Mouse (Mus musculus) embryo, embryonic 10 days (tissue): ENCODE measurements around the gene Hyal1.
A peak's percentile ranks its signal among the peaks of the same experiment; 100 is the strongest.
"Not testable (repeated sequence)": the region's sequence is repeated elsewhere in the genome, so short reads cannot be mapped to it uniquely, and the experiment has no call there.

Experiments used
- DNase-seq: peaks from one replicate; pipeline ENCODE4 v3.0.0-alpha.2; 2015; ENCODE audit warnings: low spot score

Gene Hyal1

GRCm38 (mm10) chr9:107550491-107551116, 26.1 kb upstream of the Hyal1 start:
- DNase-seq: peak; percentile 54

- peak; percentile 81 for DNase-seq
Measured at GRCm38 (mm10) chr9:107551117-107551889, 25.4 kb upstream of the Hyal1 start, which contains the start of gene Rassf1. Gene Rassf1, plus strand, starts transcription at chr9:107551555.

GRCm38 (mm10) chr9:107551890-107552355, 24.8 kb upstream of the Hyal1 start:
- DNase-seq: peak; percentile 43

- no peak for DNase-seq
Measured at GRCm38 (mm10) chr9:107552690-107553393, 23.9 kb upstream of the Hyal1 start.

GRCm38 (mm10) chr9:107553541-107554318, 23.0 kb upstream of the Hyal1 start:
- DNase-seq: no peak

- DNase-seq: peak; percentile 99
Measured at GRCm38 (mm10) chr9:107554319-107554825, 22.4 kb upstream of the Hyal1 start.

GRCm38 (mm10) chr9:107555031-107555457, 21.7 kb upstream of the Hyal1 start:
- DNase-seq: peak; percentile 68

- DNase-seq: no peak
Measured at GRCm38 (mm10) chr9:107555701-107556100, 21.0 kb upstream of the Hyal1 start.

GRCm38 (mm10) chr9:107556346-107556745, 20.4 kb upstream of the Hyal1 start:
- DNase-seq: no peak

GRCm38 (mm10) chr9:107563029-107563581, 13.6 kb upstream of the Hyal1 start, which contains the start of gene Tusc2:
Gene Tusc2, plus strand, starts transcription at chr9:107563255.
- peak; percentile 98 for DNase-seq

GRCm38 (mm10) chr9:107565556-107565955, 11.2 kb upstream of the Hyal1 start:
- DNase-seq: not testable (repeated sequence)

GRCm38 (mm10) chr9:107566041-107566709, 10.6 kb upstream of the Hyal1 start:
- peak; percentile 93 for DNase-seq

GRCm38 (mm10) chr9:107566855-107567254, 9.9 kb upstream of the Hyal1 start:
- no peak for DNase-seq

- DNase-seq: no peak
Measured at GRCm38 (mm10) chr9:107567702-107568319, 8.9 kb upstream of the Hyal1 start, which contains the start of gene Hyal2. Gene Hyal2, plus strand, starts transcription at chr9:107567945.

- DNase-seq: peak; percentile 92
Measured at GRCm38 (mm10) chr9:107568331-107569261, 8.1 kb upstream of the Hyal1 start.

GRCm38 (mm10) chr9:107569270-107569669, 7.5 kb upstream of the Hyal1 start:
- peak; percentile 50 for DNase-seq

- DNase-seq: no peak
Measured at GRCm38 (mm10) chr9:107570016-107570415, 6.7 kb upstream of the Hyal1 start.

- no peak for DNase-seq
Measured at GRCm38 (mm10) chr9:107570845-107571244, 5.9 kb upstream of the Hyal1 start.
